Mouse (Mus musculus): ENCODE data around the gene 2410141K09Rik. TPM values are rescaled to one million over a fixed set of nuclear protein-coding genes. Genes with fewer than 3 reads are reported as not detected.
"Not testable (repeated sequence)": the region's sequence is repeated elsewhere in the genome, so short reads cannot be mapped to it uniquely, and the experiment has no call there.

2410141K09Rik gene
- total RNA-seq (2022): not detected

DNA sequence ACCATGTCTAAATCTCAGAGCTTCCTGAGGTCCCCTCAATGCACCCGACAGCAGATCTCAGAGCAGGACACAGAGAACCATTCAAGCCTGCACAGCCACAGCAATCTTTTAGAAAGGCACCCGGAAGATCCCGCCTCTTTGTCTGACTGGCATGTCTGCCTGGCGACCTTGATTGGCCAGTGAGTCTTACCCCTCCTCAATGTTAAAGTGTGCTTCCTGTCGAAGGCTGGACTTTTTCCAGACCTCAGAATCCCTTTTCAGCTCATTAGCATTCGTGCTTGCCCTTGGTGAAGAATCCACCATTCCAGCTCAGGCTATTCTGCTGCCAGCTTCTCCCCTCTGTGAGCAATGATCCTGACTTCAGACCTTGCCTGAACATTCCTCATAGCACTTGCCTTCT lies at the start of gene 2410141K09Rik:
Gene 2410141K09Rik, minus strand, starts transcription at position 101 of the 400 bp plus-strand sequence.
- not testable (repeated sequence) for DNase-seq

GRCm38 (mm10) chr13:66426858-66427257 lies 14.1 kb downstream of the 2410141K09Rik start:
- not testable (repeated sequence) for DNase-seq

- not testable (repeated sequence) for DNase-seq
Measured at GRCm38 (mm10) chr13:66414962-66415361, 26.0 kb downstream of the 2410141K09Rik start.

Other genes with a start within 250 kb of the 2410141K09Rik start
- gene Gm10772, start 213.5 kb downstream of the 2410141K09Rik start, total RNA-seq (2022): not detected

Data from adrenal gland, adult 8-10 months (tissue).